Mouse (Mus musculus) cerebellum, adult 11 months (tissue): Measurements from ENCODE around the gene Inpp4a.

Experiments used
- DNase-seq: peaks from one replicate; pipeline ENCODE4 v3.0.0; 2022

The Inpp4a gene

GRCm38 (mm10) chr1:37358621-37359020 lies 59.0 kb downstream of the Inpp4a start:
- no peak for DNase-seq

DNA sequence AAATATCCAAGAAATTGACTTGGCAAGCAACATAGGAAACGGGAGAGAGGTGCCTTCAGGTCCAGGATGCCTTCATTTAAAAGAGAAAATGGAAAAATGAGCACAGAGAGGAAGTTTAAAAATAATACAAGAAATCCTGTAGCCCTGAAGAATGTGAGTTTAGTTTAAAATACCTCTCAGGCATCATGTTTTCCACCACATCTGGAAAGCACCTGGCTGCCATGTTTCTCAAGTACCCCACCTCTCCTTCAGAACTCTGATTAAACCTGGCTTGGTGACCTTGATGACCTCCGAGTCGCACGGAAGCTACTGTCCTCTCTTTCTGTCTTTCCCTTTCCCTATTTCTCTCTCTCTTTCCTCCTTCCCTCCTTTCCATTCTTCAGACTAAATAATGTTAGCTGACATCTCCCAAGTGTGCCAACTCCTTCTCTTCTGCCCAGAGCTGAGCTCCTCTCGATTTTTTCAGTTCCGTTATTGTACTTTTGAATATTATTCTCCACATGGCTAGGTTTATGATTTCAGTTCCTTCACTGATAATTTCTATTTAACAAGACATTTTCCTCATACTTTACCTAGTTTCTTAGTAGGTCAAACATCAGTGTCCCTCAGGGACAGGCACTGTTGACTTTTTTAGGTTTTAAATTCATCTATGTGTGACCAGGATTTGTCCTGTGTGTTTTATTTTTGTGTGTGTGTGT lies 59.9 kb downstream of the Inpp4a start:
- DNase-seq = no peak

GRCm38 (mm10) chr1:37360781-37361180 lies 61.1 kb downstream of the Inpp4a start:
- no peak for DNase-seq

DNA sequence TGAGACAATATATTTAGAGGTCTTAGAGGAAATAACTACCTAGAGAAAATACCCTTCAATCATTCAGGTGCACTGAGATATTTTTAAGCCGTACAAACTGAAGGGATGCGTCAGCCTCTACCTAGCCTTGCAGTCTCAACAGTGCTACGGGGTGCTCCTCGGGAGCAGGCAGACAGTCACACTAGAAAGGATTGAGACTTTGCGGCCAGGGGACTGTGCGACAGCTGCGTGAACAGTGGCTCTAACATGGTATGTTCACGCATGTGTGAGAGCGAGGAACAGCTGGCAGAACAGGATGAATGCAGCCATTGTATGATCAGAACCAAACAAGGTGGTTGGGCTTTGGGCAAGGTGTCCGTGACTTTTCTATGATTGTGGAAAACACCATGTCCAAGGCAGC lies 63.1 kb downstream of the Inpp4a start:
- DNase-seq = no peak

GRCm38 (mm10) chr1:37368125-37368524 lies 68.5 kb downstream of the Inpp4a start:
- DNase-seq = peak; percentile 60

GRCm38 (mm10) chr1:37368768-37369385 lies 69.2 kb downstream of the Inpp4a start:
- DNase-seq = no peak

GRCm38 (mm10) chr1:37376177-37376576 lies 76.5 kb downstream of the Inpp4a start:
- DNase-seq = no peak

- no peak for DNase-seq
Observed at GRCm38 (mm10) chr1:37376751-37377150, 77.1 kb downstream of the Inpp4a start.

DNA sequence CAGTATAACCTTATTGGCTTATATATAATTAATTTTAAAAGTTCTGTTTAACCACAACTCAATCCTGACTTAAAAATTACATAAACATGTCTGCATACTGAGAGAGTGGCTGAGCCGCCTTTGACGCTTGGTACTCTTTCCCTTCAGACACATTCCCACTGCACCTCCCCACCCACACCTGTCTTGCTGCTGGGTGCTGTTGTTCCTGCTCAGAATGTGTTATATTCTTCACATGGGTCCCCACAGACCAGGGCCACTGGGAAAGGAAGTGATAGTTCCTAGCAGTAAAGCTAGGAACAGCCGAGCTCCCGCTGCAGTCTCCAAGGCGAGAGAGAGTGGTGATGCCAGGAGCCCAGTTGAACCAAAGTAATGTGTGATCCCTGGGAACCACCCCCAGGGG lies 78.4 kb downstream of the Inpp4a start:
- no peak for DNase-seq

GRCm38 (mm10) chr1:37379536-37379935 lies 79.9 kb downstream of the Inpp4a start:
- no peak for DNase-seq

DNA sequence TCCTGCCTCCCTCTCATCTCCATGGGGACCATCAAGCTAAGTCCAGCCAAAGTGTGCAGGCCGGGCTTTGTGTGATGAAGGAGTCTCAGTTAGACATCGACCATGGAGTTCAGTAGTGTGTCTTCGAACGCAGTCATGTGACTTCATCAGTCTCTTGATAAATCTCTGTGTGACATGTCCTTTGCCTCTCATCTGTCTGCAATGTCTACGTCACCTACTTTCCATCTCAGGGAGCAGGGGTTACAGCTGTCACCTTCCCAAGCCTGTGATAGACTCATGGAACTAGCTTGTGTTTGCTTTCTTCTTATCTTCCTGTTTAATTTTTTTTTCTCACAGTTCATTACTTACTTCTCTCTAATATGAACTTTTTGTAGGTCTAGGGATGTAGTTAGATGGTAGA lies 81.2 kb downstream of the Inpp4a start:
- no peak for DNase-seq

- no peak for DNase-seq
Observed at GRCm38 (mm10) chr1:37384304-37384703, 84.6 kb downstream of the Inpp4a start.

GRCm38 (mm10) chr1:37386448-37386971 lies 86.8 kb downstream of the Inpp4a start:
- no peak for DNase-seq

GRCm38 (mm10) chr1:37393174-37393573 lies 93.5 kb downstream of the Inpp4a start:
- no peak for DNase-seq

DNA sequence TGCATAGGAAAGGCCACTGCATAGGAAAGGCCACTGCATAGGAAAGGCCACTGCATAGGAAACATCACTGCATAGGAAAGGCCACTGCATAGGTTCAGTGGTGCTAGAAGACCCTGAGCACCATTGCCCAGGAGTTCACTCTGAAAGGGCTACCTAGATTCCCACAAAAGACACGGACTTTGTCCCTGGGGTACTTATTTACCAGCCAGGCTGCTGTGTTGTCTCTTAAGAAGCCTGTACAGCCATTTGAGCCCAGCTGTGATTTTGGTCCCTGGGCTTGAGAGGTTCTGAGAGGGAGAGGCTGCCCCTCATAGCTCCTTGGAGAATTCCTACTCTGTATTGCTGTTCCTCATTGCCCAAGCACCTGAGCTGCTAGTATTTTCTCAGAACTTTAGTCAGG lies 96.8 kb downstream of the Inpp4a start:
- no peak for DNase-seq

DNA sequence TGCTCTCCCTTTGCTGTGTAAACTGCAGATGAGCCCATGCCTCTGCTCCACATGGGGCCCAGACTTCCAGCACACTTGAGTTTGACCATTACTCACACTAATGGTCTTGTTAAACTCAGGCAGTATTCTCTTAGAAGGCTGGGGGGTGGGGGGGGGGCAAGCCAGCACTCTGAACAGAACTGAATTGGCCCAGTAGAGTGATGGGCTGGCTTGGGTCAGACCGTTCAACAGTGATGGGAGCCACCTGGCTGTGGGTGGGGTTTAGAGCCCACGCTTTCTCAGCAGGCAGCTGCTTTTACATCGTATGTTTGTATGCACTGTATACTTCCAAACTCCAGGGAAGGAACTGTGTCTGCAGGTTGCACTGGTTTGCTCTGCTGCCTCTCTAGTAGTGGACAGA lies 99.3 kb downstream of the Inpp4a start:
- DNase-seq = no peak

GRCm38 (mm10) chr1:37399734-37400133 lies 100.1 kb downstream of the Inpp4a start:
- DNase-seq = no peak

DNA sequence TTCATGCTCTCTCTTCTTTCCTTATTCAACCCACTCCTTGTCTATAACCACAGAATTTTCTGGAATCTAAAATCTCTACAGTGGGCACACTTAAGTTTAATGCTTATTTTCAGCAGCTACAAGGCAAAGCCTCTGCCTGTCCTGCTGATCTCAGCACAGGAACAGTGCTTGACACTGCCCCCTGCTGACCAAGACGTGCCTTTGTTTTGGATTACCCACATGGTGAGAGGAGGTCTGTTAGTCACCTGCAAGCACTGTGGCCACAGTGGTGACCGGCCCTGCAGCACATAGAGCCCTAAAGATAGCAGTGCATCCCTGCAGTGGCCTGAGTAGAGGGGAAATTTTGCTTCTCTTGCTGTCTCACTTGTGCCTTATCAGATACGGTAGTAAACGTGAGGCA lies 102.0 kb downstream of the Inpp4a start:
- peak; percentile 71 for DNase-seq

GRCm38 (mm10) chr1:37405137-37405536 lies 105.5 kb downstream of the Inpp4a start:
- no peak for DNase-seq

DNA sequence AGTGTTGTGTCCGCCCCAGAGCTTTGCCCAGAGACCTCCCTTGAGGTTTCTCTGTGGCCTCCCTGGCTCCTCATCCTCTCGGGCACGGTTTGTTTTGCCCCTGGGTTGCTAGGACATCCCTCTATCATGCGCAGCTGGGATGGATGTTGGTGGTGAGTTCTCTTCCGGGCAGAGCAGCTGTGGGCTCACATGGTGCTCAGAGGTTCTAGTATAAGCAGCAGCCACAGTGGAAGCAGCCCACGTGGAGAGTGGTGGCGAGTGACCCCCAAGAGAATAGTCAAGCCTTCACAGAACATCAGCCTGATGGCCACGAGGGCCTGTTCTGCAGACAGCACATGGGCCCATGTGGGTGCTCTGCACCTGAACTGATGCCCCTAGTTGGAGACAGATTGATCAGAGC lies 107.6 kb downstream of the Inpp4a start:
- no peak for DNase-seq

GRCm38 (mm10) chr1:37408059-37408458 lies 108.4 kb downstream of the Inpp4a start:
- no peak for DNase-seq

DNA sequence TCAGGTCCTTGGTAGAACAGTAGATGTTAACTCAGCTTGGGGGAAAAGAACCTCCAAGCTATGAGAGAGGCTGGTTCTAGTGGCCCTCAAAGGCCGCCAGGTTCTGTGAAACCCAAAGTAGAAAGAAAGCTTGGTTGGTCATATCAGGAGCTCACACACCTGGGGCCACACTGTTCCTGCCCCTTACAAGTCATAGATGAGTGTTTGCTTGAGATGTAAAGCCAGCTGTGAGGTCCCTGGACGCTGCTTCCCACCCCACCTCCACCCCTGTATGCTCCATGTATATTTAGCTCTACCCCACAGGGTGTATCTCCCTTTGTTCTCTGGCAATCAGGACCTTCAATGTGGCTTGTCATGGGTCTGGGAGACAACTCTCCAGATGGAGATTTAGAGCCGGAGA lies 109.0 kb downstream of the Inpp4a start:
- no peak for DNase-seq

DNA sequence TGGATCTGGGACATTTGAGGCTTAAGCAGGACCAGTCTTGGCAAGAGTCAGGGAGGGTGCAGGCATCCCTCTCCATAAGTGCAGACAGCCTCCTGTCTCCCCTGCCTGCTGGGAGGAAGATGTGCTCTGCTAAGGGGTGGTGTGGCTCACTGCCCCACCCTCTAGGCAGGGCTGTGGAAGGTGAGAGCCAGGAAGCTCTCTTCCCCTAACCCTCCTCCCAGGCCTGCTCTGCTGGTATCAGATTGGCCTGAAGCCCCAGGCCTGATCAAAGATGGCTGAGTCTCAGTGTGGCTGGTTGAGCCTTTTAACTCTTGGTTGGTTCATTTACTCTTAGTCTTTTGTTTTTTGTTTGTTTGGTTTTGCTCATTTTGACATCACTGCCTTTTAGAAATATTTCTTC lies 110.0 kb downstream of the Inpp4a start:
- DNase-seq = no peak

- no peak for DNase-seq
Observed at GRCm38 (mm10) chr1:37415394-37415793, 115.7 kb downstream of the Inpp4a start.

DNA sequence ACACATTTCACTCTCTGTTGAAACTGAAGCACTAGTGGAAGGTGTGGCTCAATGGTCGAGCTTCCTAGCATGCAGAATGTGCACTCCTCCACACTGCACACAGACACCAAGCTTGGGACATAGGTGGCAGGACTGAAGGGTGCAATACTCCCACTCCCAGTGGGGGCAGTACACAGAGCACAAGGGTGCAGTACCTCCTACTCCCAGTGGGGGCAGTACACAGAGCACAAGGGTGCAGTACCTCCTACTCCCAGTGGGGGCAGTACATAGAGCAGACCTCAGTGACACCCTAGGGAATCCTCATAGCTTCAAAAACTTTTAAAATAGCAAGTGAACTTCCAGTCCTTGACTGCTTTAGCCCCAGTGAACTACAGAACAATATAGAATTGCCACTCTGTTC lies 119.8 kb downstream of the Inpp4a start:
- peak; percentile 26 for DNase-seq
